Mouse (Mus musculus) spleen, adult 2 months (tissue): ENCODE results near the gene Slco4c1. TPM values are rescaled to one million over a fixed set of nuclear protein-coding genes. Genes with fewer than 3 reads are reported as not detected.

Experiments used
- DNase-seq, 2 experiments: peaks; one replicate each; pipeline versions ENCODE4 v3.0.0 to v3.0.0-alpha.2; 2012 to 2021; ENCODE audit warnings: low spot score in 2 of 2, low read depth in 1 of 2
- H3K27ac ChIP-seq: fragments of 200-500 bp; 2 replicates; pipeline ENCODE4 v1.5.1; 2012; ENCODE audit warnings: low read length, inconsistent platforms; ENCODE audit not compliant: insufficient read depth
- H3K27me3 ChIP-seq: fragments of 200-500 bp; 2 replicates; pipeline ENCODE4 v1.6.1; 2012; ENCODE audit warnings: mild to moderate bottlenecking, moderate library complexity, low read length, inconsistent platforms; ENCODE audit not compliant: control insufficient read depth, insufficient read depth
- H3K36me3 ChIP-seq: fragments of 200-500 bp; 2 replicates; pipeline ENCODE4 v1.6.1; 2012; ENCODE audit warnings: mild to moderate bottlenecking, low read length, inconsistent platforms; ENCODE audit not compliant: control insufficient read depth, insufficient read depth
- H3K4me1 ChIP-seq: fragments of 200-500 bp; 2 replicates; pipeline ENCODE4 v1.6.1; 2011; ENCODE audit warnings: inconsistent platforms; ENCODE audit not compliant: control insufficient read depth, insufficient read depth, insufficient read length
- H3K4me3 ChIP-seq: fragments of 200-500 bp; 2 replicates; pipeline ENCODE4 v1.5.1; 2011; ENCODE audit warnings: mild to moderate bottlenecking, inconsistent platforms; ENCODE audit not compliant: insufficient read depth, insufficient read length; ENCODE audit errors: extremely low read depth
- CTCF ChIP-seq: fragments of 200-500 bp; IDR thresholded peaks from 2 replicates; pipeline ENCODE4 v1.5.1; 2011; ENCODE audit warnings: mild to moderate bottlenecking, inconsistent platforms; ENCODE audit not compliant: insufficient read depth, insufficient read length, insufficient replicate concordance; ENCODE audit errors: extremely low read depth
- POLR2A ChIP-seq: fragments of 200-500 bp; IDR thresholded peaks from 2 replicates; pipeline ENCODE4 v1.6.1; 2011; ENCODE audit warnings: low read depth, low read length, inconsistent platforms
- WGBS: fragments of 180-500 bp; shearing (Covaris S2); methylation state at CpG from one replicate; pipeline ENCODE4 v1.1.7; 2018; 5-methylcytosine and 5-hydroxymethylcytosine counted together
- polyA plus RNA-seq: library from polyadenylated mRNA; depleted of rRNA; stranded (reverse); fragments of >200 nt; gene quantifications from 2 replicates; pipeline ENCODE4 v1.2.3, GENCODE M21; 2012

Gene Slco4c1
- polyA plus RNA-seq, 1 experiment = 0.06 TPM

DNA sequence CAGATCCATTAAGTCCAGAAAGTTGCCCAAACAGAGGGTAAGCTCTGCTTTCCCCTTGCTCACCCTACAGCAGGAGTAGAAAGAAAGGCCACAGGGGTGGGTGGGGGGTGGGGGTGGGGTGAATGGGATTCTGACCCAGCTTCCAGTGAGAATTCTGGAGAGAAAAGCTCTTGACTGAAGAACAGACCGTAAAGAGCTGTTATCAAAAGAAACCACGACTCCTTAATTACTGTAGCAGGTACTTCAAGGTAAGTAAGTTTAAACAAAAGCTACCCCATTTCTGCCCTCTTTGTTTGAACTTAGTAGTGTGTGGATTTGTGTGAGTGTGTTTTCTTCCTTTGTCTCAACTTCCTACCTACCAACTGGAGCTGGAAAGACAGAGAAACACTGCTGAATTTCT lies 23.4 kb downstream of the Slco4c1 start:
- no peak for TF ChIP-seq POLR2A
- no peak for TF ChIP-seq CTCF
- no peaks in the 10 kb centered on the region for H3K27me3 ChIP-seq
- DNase-seq = no peak
- no peaks in the 10 kb centered on the region for H3K36me3 ChIP-seq
- no peaks in the 10 kb centered on the region for H3K4me1 ChIP-seq
- no peak overlapping the region for H3K27ac ChIP-seq
- no peak overlapping the region for H3K4me3 ChIP-seq
- WGBS = 52% methylated on average over 2 of the region's 2 CpGs

DNA sequence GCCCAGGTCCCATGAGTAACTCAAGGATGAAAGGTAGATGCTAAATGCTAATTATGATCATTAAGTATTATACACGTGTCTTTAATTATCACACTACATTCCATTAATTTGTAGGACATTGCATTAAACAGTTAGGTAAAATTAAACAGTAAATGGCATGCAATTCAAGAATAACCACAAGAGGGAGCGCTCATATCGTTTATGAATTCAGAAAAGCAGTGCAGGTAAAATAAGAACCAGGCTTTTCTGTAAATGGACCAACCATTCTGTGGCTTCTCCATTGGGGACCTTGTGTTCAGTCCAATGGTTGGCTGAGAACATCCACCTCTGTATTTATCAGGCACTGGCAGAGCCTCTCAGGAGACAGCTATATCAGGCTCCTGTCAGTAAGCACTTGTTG lies 25.2 kb downstream of the Slco4c1 start:
- no peaks in the 10 kb centered on the region for H3K36me3 ChIP-seq
- no peak overlapping the region for H3K27ac ChIP-seq
- TF ChIP-seq POLR2A (no peak), CTCF (no peak)
- no peak overlapping the region for H3K4me3 ChIP-seq
- no peaks in the 10 kb centered on the region for H3K4me1 ChIP-seq
- no peaks in the 10 kb centered on the region for H3K27me3 ChIP-seq
- 3% methylated on average over 3 of the region's 3 CpGs for WGBS
- no peak for DNase-seq

DNA sequence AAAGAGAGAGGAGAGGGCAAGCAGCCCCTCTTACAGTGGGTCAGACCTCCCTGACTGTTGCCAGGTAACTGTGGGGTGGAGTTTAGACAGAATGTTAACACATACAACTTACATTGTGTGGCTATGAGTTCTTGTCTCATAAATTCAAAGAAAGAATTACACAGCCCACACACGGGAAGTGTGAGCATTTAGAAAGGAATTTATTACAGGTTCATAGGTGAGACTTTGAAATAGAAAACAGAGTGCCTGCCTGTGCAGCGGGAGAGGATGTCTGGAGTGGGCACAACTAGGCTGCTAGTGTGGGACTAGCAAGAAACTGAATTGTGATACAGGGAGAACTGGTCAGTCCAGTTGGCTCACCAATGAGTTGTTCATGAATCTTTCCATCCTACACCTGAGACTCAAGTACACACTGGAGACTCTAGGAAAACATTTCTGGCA lies 66.7 kb downstream of the Slco4c1 start:
- no peak for DNase-seq
- Histone ChIP-seq H3K27ac (no peak overlapping the region), H3K4me3 (no peak overlapping the region), H3K4me1 (no peaks in the 10 kb centered on the region), H3K36me3 (no peaks in the 10 kb centered on the region), H3K27me3 (no peaks in the 10 kb centered on the region)
- WGBS = 70% methylated on average over 2 of the region's 2 CpGs
- TF ChIP-seq POLR2A (no peak), CTCF (no peak)

DNA sequence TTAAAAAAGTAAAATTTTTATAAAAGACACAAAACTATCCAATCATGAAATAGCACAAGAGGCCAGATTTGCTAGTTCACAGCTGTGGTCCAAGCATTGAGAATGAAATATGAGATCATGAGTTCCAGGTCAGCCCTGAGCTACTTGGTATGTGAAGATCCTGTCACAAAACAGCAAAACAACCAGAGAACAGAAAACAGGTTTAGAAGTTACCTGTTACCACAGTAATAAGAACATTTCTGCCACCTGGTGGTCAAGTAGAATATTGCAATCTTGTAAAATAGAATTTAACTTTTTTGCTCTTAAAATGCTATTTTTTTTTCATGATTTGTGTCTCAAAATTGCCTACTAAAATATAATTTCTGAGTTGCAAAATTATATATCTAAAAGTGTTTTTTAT lies 70.4 kb downstream of the Slco4c1 start:
- TF ChIP-seq CTCF = no peak
- no peak for TF ChIP-seq POLR2A
- H3K4me1 ChIP-seq = no peaks in the 10 kb centered on the region
- no peak overlapping the region for H3K4me3 ChIP-seq
- H3K27ac ChIP-seq = no peak overlapping the region
- no peak for DNase-seq
- no peaks in the 10 kb centered on the region for H3K36me3 ChIP-seq
- H3K27me3 ChIP-seq = no peaks in the 10 kb centered on the region

DNA sequence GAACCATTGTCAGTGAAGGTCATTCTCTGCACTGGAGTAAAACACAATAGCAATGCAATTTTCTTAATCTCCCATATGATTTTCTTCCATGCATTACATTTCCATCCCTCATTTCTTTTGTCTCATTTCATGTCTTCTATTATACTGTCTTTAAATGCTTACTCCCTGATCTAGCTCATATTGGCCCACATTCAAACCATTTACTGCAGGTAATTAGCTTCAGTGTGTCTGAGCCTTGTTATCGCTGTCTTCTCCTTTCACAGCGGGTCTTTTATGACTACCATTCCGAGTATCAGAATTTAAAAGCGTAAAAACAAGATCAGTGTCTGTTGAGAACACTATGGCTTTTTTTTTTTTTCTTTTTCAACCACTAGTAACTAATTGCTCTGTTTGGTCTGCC lies 77.3 kb downstream of the Slco4c1 start:
- no peak overlapping the region for H3K27ac ChIP-seq
- no peaks in the 10 kb centered on the region for H3K4me1 ChIP-seq
- WGBS = 89% methylated on average over 4 of the region's 4 CpGs
- no peaks in the 10 kb centered on the region for H3K36me3 ChIP-seq
- TF ChIP-seq CTCF = no peak
- no peak for TF ChIP-seq POLR2A
- H3K27me3 ChIP-seq = no peaks in the 10 kb centered on the region
- H3K4me3 ChIP-seq = no peak overlapping the region
- DNase-seq = no peak

DNA sequence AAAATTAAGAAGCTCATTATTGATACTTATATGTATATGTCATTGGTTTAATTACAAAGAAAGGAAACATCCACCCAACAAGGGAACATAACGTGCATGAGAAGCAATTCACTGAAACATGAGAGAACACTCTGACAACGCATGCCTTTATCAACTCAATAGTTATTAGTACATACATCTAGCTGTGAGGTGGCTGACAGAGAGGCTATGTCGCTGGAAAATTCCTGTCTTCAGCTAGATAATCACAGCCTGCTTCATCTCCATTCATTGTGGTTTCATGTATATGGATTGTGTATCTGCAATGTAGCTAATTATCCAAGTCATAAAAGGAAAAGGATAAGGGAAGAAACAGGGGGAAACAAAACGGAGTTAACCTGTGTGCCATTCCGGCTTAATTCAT lies 77.7 kb downstream of the Slco4c1 start:
- H3K27ac ChIP-seq = no peak overlapping the region
- no peak overlapping the region for H3K4me3 ChIP-seq
- H3K27me3 ChIP-seq = no peaks in the 10 kb centered on the region
- H3K36me3 ChIP-seq = no peaks in the 10 kb centered on the region
- DNase-seq = no peak
- WGBS = 90% methylated on average over 5 of the region's 5 CpGs
- TF ChIP-seq CTCF (no peak), POLR2A (no peak)
- no peaks in the 10 kb centered on the region for H3K4me1 ChIP-seq

DNA sequence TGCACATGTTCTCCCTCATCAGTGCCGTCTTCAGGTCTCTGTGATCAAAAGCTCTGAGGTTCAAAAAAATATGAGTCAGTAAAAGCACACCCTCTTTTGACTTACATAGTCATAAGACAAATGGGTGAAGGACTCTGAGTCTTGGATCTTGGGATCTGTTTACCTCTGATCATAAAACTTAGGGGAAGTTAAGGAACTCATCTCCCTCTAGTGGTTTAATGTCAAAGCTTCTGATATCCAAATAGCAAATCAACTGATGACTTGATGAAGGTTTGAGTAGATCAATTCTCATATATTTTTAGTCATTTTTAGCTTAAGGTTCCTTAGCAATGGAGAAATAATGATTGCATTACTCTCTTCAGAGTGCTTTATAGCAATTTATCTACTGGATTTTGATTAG lies 82.7 kb downstream of the Slco4c1 start:
- Histone ChIP-seq H3K4me1 (no peaks in the 10 kb centered on the region), H3K4me3 (no peak overlapping the region), H3K27ac (no peak overlapping the region), H3K27me3 (no peaks in the 10 kb centered on the region), H3K36me3 (no peaks in the 10 kb centered on the region)
- no peak for DNase-seq
- 88% methylated on average over 1 of the region's 1 CpGs for WGBS
- no peak for TF ChIP-seq CTCF
- TF ChIP-seq POLR2A = no peak

DNA sequence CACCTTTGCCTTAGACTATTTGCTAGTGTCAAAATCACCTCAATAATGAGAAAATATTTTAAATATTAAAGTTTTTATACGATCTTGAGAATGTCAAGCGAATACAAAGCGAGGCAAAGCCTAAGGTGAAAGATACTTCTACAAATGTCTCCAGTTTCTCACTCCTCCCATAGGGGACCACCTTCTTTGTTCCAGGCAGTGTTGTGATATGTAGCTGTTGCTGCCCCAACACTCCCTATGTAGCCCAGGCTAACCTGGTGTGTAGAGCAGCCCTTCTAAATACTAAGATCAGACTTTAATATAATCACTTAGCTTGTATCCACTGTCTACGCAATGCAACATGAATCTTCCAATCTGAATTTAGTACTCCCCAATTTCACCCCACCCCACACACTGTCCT lies 97.8 kb downstream of the Slco4c1 start:
- WGBS = 92% methylated on average over 4 of the region's 4 CpGs
- no peak overlapping the region for H3K4me3 ChIP-seq

More for the DNA sequence above, 97.8 kb downstream of the Slco4c1 start:
- H3K4me1 ChIP-seq = no peaks in the 10 kb centered on the region
- H3K27me3 ChIP-seq = no peaks in the 10 kb centered on the region
- H3K36me3 ChIP-seq = no peaks in the 10 kb centered on the region
- no peak for TF ChIP-seq CTCF
- TF ChIP-seq POLR2A = no peak
- H3K27ac ChIP-seq = no peak overlapping the region
- no peak for DNase-seq
